Mouse (Mus musculus) embryonic fibroblast, embryonic 13.5 days (primary cell): ENCODE measurements at regions not wholly inside any gene's neighbourhood (a gene's known extent, or its start where the extent isn't known, plus 50 kb on each side); places are given as distances from the start of the nearest gene placed in this dataset.

Source experiments
- H3K27ac ChIP-seq: 2 replicates; pipeline ENCODE4 v1.5.1; 2012; ENCODE audit warnings: low read length, control low read depth, inconsistent platforms; ENCODE audit not compliant: insufficient read depth
- H3K4me1 ChIP-seq: 2 replicates; pipeline ENCODE4 v1.6.1; 2011; ENCODE audit warnings: low read length; ENCODE audit not compliant: control insufficient read depth, insufficient read depth
- H3K4me3 ChIP-seq: 2 replicates; pipeline ENCODE4 v1.5.1; 2011; ENCODE audit warnings: mild to moderate bottlenecking, control low read depth, low read length; ENCODE audit not compliant: insufficient read depth
- CTCF ChIP-seq: IDR thresholded peaks from 2 replicates; pipeline ENCODE4 v1.5.1; 2011; ENCODE audit warnings: mild to moderate bottlenecking, control low read depth, low read length, moderate library complexity, borderline replicate concordance; ENCODE audit not compliant: insufficient read depth
- POLR2A ChIP-seq: IDR thresholded peaks from 2 replicates; pipeline ENCODE4 v1.6.1; 2011; ENCODE audit warnings: low read depth, mild to moderate bottlenecking, control low read depth, low read length, moderate library complexity

GRCm38 (mm10) chr3:118063679-118064078 lies 194.9 kb upstream of the Snx7 start:
- Histone ChIP-seq H3K4me3 (no peak overlapping the region), H3K4me1 (no peaks in the 10 kb centered on the region), H3K27ac (no peak overlapping the region)
- no peak for TF ChIP-seq POLR2A
- TF ChIP-seq CTCF, result no peak

- Histone ChIP-seq H3K27ac (no peak overlapping the region), H3K4me1 (no peaks in the 10 kb centered on the region), H3K4me3 (no peak overlapping the region)
- TF ChIP-seq POLR2A (no peak), CTCF (no peak)
Measured at GRCm38 (mm10) chr3:118062569-118062968, 193.8 kb upstream of the Snx7 start.

- no peak overlapping the region for H3K4me3 ChIP-seq
- H3K4me1 ChIP-seq, result no peaks in the 10 kb centered on the region
- no peak for TF ChIP-seq POLR2A
- TF ChIP-seq CTCF, result no peak
- no peak overlapping the region for H3K27ac ChIP-seq
Measured at GRCm38 (mm10) chr3:118047016-118047415, 178.3 kb upstream of the Snx7 start.

- H3K4me3 ChIP-seq, result no peak overlapping the region
- TF ChIP-seq POLR2A (no peak), CTCF (no peak)
Measured at GRCm38 (mm10) chr3:118046536-118046935, 177.8 kb upstream of the Snx7 start.

GRCm38 (mm10) chr3:118036501-118036900 lies 167.8 kb upstream of the Snx7 start:
- TF ChIP-seq POLR2A, result no peak
- TF ChIP-seq CTCF, result no peak
- H3K27ac ChIP-seq, result no peak overlapping the region
- H3K4me3 ChIP-seq, result no peak overlapping the region
- H3K4me1 ChIP-seq, result no peaks in the 10 kb centered on the region

More at GRCm38 (mm10) chr3:118046536-118046935, 177.8 kb upstream of the Snx7 start:
- no peaks in the 10 kb centered on the region for H3K4me1 ChIP-seq
- no peak overlapping the region for H3K27ac ChIP-seq

GRCm38 (mm10) chr3:117995401-117995800 lies 126.7 kb upstream of the Snx7 start:
- Histone ChIP-seq H3K27ac (no peak overlapping the region), H3K4me3 (no peak overlapping the region), H3K4me1 (no peaks in the 10 kb centered on the region)
- TF ChIP-seq CTCF (no peak), POLR2A (no peak)

- Histone ChIP-seq H3K27ac (no peak overlapping the region), H3K4me1 (no peaks in the 10 kb centered on the region), H3K4me3 (no peak overlapping the region)
- TF ChIP-seq CTCF (no peak), POLR2A (no peak)
Measured at GRCm38 (mm10) chr3:117994110-117994509, 125.4 kb upstream of the Snx7 start.

- Histone ChIP-seq H3K27ac (no peak overlapping the region), H3K4me1 (no peaks in the 10 kb centered on the region), H3K4me3 (no peak overlapping the region)
- TF ChIP-seq CTCF, result no peak
- TF ChIP-seq POLR2A, result no peak
Measured at GRCm38 (mm10) chr3:117990561-117990960, 121.8 kb upstream of the Snx7 start.

- TF ChIP-seq POLR2A (no peak), CTCF (no peak)
- Histone ChIP-seq H3K4me3 (no peak overlapping the region), H3K27ac (no peak overlapping the region), H3K4me1 (no peaks in the 10 kb centered on the region)
Measured at GRCm38 (mm10) chr3:117988443-117988842, 119.7 kb upstream of the Snx7 start.

GRCm38 (mm10) chr3:117975638-117976037 lies 106.9 kb upstream of the Snx7 start:
- no peak for TF ChIP-seq POLR2A
- no peak for TF ChIP-seq CTCF
- Histone ChIP-seq H3K27ac (no peak overlapping the region), H3K4me3 (no peak overlapping the region), H3K4me1 (no peaks in the 10 kb centered on the region)

GRCm38 (mm10) chr3:117968805-117969204 lies 100.1 kb upstream of the Snx7 start:
- no peak overlapping the region for H3K4me3 ChIP-seq
- H3K27ac ChIP-seq, result no peak overlapping the region
- no peaks in the 10 kb centered on the region for H3K4me1 ChIP-seq
- TF ChIP-seq POLR2A (no peak), CTCF (no peak)
